Mouse (Mus musculus) thymus, postnatal 10 days (tissue): ENCODE results near the gene Tfap2b.

Experiments
- DNase-seq, 2 experiments: peaks; one replicate each; pipeline ENCODE4 v3.0.0; 2021; ENCODE audit warnings: low spot score in 2 of 2

Tfap2b gene

DNA sequence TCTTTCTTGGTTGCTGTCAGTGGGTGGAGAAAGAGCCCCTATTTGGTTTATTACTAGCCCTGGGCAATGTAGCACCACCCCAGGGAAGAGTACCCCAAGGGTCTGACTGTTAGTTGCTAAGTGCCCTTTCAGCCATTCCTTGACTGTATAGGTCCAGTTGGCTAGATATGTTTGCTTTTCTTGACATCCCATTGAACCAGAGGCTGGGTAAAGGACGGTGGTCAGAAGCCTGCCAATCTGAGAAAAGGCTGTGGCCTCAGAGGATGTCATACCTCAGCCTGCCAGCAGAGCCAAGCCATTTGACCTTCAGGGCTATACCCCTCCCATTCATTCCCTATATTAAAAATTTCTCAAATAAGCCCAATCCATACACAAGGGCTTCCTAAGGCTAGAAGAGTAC, 24.0 kb downstream of the Tfap2b start:
- DNase-seq = no peak

GRCm38 (mm10) chr1:19233857-19234256, 25.1 kb downstream of the Tfap2b start:
- DNase-seq = no peak

- DNase-seq = no peak
These were observed 25.9 kb downstream of the Tfap2b start for GRCm38 (mm10) chr1:19234432-19235205.

GRCm38 (mm10) chr1:19236051-19236450, 27.3 kb downstream of the Tfap2b start:
- DNase-seq = no peak

DNA sequence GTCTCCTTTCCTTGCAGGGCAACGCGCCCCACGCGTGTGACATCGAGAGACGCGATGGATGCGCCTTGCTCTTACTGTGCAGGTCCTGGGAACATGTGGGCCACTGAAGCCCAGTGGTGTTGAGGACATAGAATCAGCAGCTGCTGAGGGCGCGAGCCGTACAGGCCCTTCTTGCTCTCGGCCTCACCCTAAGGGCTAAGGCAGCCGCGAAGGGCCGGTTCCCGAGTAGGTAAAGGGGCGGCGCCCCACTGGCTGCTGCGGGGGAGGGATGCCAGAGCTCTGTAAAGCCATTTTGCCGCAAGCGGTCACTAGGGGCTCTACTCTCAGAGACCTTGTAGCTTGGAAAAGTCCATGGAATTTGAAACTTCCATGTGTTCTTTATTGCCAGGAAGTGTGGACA, 27.9 kb downstream of the Tfap2b start:
- DNase-seq = no peak

GRCm38 (mm10) chr1:19237061-19237460, 28.3 kb downstream of the Tfap2b start:
- DNase-seq = no peak

DNA sequence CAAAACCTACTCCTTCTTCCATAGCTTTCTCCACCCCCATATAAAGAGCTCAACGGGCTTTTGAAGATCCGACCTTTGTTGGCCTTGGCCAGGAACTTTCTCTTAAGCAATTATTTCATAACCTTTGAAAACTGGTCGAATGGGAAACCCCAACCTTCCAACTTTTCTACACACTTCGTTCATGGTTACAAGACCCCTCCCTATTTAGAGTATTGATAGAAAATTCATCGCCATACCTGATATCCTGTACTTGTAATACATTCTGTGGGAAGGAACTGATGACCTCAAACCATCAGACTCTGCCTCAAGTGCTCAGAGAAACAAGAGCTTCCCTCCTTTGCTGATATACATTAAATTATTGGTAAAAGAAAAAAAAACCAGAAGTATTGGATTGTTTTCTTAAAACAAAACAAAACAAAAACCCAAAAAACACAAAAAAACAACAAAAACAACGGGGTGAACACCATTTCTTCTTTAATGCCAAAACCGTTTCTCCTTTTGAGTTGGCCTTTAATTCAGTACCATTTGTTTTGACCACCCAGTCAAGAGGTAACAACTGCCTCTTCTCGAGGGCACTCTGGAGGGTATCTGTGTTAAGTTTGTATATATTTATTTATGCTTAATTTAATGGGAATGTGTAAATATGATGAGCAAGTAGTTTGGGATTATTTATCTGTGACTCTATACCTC, 29.2 kb downstream of the Tfap2b start:
- DNase-seq = no peak

DNA sequence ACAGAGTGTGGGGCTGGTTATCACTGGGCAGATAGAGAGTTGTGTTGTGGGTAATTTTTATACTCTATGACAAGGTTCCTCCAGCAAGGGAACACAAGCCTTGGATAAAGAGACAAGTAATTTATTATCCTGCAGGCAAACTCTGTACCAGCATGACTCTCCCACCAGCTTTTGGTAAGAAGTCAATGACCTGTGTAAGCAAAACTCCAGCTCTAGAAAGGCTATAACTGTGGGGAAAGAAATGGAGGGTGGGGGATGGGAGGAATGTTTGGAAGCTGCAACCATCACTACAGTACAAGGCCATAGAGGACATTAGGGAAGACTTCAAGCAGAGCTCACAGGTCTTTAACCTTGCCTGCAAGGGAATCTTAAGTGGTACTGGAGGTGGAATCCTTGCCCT, 31.3 kb downstream of the Tfap2b start:
- DNase-seq = no peak

GRCm38 (mm10) chr1:19241316-19241715, 32.6 kb downstream of the Tfap2b start:
- no peak for DNase-seq

DNA sequence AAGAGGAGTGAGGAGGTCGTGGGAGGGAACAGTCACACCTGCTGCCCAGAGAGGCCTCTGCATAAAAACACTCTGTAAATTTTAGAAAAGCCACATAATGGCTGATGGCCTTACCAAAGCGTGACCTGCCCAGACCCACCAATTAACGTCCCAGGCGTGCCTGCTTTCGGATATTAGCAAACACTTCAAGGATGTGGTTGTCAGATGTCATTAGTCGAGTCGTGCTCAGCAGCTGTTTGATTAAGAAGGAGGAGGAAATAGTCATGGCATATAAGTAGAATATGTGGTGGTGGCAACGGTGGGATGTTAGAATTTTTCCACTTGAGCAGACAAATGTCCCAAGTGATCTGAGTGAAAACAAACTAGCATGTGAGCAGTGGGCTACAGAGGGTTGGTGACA, 33.3 kb downstream of the Tfap2b start:
- DNase-seq = no peak

DNA sequence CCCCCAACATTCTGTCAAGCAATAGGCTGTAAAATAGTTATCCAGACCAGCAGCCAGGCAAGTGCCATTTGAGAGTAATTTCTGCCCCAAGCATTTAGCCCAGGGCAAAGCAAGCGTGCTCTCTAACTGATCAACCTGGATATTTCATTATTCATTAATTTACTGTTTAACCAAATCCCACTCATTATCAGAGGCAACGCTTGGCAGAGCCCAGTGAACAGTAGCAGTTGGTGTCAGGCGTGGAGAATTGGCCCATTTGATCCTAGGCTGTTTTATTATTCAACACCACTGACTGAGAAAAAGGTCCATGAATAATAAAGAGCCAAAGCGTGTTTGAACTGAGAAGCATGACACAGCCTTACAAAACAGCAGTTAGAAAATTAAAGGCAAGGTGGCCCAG, 36.3 kb downstream of the Tfap2b start:
- no peak for DNase-seq

DNA sequence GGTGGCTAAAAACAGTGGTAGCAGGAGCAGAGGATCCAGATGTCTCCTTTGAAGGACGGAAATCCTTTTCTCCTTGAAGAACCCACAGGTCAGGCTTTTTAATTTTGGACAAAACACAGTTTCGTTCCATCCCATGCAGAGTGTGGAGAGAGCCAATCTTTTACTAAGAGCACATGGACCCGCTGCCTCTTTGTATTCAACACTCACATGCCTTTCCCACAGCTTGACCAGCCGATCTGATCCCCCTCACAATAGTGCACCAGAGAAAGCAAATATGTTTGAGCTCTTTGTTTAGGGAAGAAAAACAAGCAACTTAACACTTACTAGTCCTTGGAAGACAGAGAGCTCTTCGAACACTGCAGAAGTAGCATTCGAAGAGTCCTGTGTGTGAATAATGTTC, 42.6 kb downstream of the Tfap2b start:
- no peak for DNase-seq

GRCm38 (mm10) chr1:19269596-19269995, 60.9 kb downstream of the Tfap2b start:
- DNase-seq = no peak
